ENCODE assay signal across 6 mouse cellular contexts in genomic region chr10:21189756-21190397, GRCm38 (mm10).
"Had no signal": no experiment of that assay in that cellular context is flagged by ENCODE, and none has a peak within 500 bp of the region (broad histone marks: within the 10 kb centered on the region; RNA-seq: fewer than 3 reads in every experiment).

No protein-coding gene starts in this region.

- H3K9me3 ChIP-seq: limb, embryonic 10.5 days; liver, embryonic 13.5 days; midbrain, embryonic 10.5 days; neural tube, embryonic 12.5 days had no signal

- H3K9ac ChIP-seq: neural tube, embryonic 12.5 days had no signal

- H3K4me3 ChIP-seq: neural tube, embryonic 12.5 days had no signal

- H3K36me3 ChIP-seq: limb, embryonic 10.5 days; liver, embryonic 13.5 days; midbrain, embryonic 10.5 days; neural tube, embryonic 12.5 days had no signal

- H3K27ac ChIP-seq: left cerebral cortex, adult 2 months; limb, embryonic 10.5 days; liver, embryonic 13.5 days; midbrain, embryonic 10.5 days; neural tube, embryonic 12.5 days had no signal

- H3K27me3 ChIP-seq: liver, embryonic 13.5 days; neural tube, embryonic 12.5 days had no signal

- H3K4me1 ChIP-seq: neural tube, embryonic 12.5 days had no signal

- ATAC-seq: lung, postnatal 0 days had no signal
